Mouse (Mus musculus) stomach, postnatal 0 days (tissue): Measurements from ENCODE around the gene Myt1l. TPM values are rescaled to one million over a fixed set of nuclear protein-coding genes. Genes with fewer than 3 reads are reported as not detected.
A peak's percentile ranks its signal among the peaks of the same experiment; 100 is the strongest.

Experiments
- ATAC-seq: fragments of 200-750 bp; cut with Nextera tagmentation; 2 replicates; pipeline ENCODE4 v1.8.0; 2017; ENCODE audit not compliant: low FRiP score, low TSS enrichment
- DNase-seq: peaks from one replicate; pipeline ENCODE4 v3.0.0-alpha.2; 2016; ENCODE audit warnings: low spot score
- H3K27ac ChIP-seq: fragments of 300-500 bp; sonication (generic); replicated peaks from 2 replicates; pipeline ENCODE4 v1.5.1; 2014; ENCODE audit warnings: mild to moderate bottlenecking, control low read depth
- H3K27me3 ChIP-seq: fragments of 300-500 bp; sonication (generic); 2 replicates; pipeline ENCODE4 v1.6.1; 2014; ENCODE audit warnings: low read length; ENCODE audit not compliant: control insufficient read depth, insufficient read depth
- H3K36me3 ChIP-seq: fragments of 300-500 bp; sonication (generic); 2 replicates; pipeline ENCODE4 v1.6.1; 2014; ENCODE audit warnings: low read length, mixed read lengths; ENCODE audit not compliant: control insufficient read depth, insufficient read depth
- H3K4me1 ChIP-seq: fragments of 300-500 bp; sonication (generic); replicated peaks from 2 replicates; pipeline ENCODE4 v1.6.1; 2014; ENCODE audit warnings: antibody characterized with exemption; ENCODE audit not compliant: control insufficient read depth, insufficient read depth
- H3K4me2 ChIP-seq: fragments of 300-500 bp; sonication (generic); replicated peaks from 2 replicates; pipeline ENCODE4 v1.6.1; 2014; ENCODE audit warnings: low read depth, mild to moderate bottlenecking, control low read depth, moderate library complexity
- H3K4me3 ChIP-seq: fragments of 300-500 bp; sonication (generic); 2 replicates; pipeline ENCODE4 v1.5.1; 2014; ENCODE audit warnings: low read depth, low read length, control low read depth
- H3K9ac ChIP-seq: fragments of 300-500 bp; sonication (generic); 2 replicates; pipeline ENCODE4 v1.6.1; 2014; ENCODE audit warnings: mild to moderate bottlenecking, low read length, control low read depth, mixed read lengths
- H3K9me3 ChIP-seq: fragments of 300-500 bp; sonication (generic); 2 replicates; pipeline ENCODE4 v1.6.1; 2016; ENCODE audit warnings: low read length; ENCODE audit not compliant: control insufficient read depth
- CTCF ChIP-seq: IDR thresholded peaks from 2 replicates; pipeline ENCODE4 v1.5.1; 2016; ENCODE audit warnings: antibody characterized with exemption, low read depth, mild to moderate bottlenecking, moderate library complexity
- EP300 ChIP-seq: optimal IDR thresholded peaks from 2 replicates; pipeline ENCODE3; 2016; ENCODE audit warnings: antibody characterized with exemption
- WGBS: fragments of 180-500 bp; shearing (Covaris S2); extraction: QIAGEN DNeasy Blood & Tissue Kit; methylation state at CpG from one replicate; pipeline ENCODE4 v1.1.7; 2014; 5-methylcytosine and 5-hydroxymethylcytosine counted together
- polyA plus RNA-seq: library from polyadenylated mRNA; unstranded; fragments of >200 nt; fragmentation: Nextera tagmentation; extraction: Ambion mirVana; gene quantifications from 2 replicates; pipeline ENCODE4 v1.2.1, GENCODE M21; 2015

Gene Myt1l
- polyA plus RNA-seq, 1 experiment from 2014 or later = 0.76 TPM

GRCm38 (mm10) chr12:29951043-29951442 is 422.9 kb downstream of the Myt1l start:
- 52% methylated on average over 6 of the region's 6 CpGs for WGBS
- no peaks in the 10 kb centered on the region for H3K36me3 ChIP-seq

GRCm38 (mm10) chr12:29951485-29951884 is 423.3 kb downstream of the Myt1l start:
- Histone ChIP-seq H3K9ac (no peak overlapping the region), H3K27me3 (no peaks in the 10 kb centered on the region), H3K9me3 (no peaks in the 10 kb centered on the region), H3K4me1 (peaks cover 5% of the 10 kb centered on the region; the same call in 1 of the 2 replicates), H3K27ac (no peak overlapping the region; the same call in 1 of the 2 replicates), H3K4me3 (no peak overlapping the region), H3K36me3 (no peaks in the 10 kb centered on the region), H3K4me2 (no peak overlapping the region)
- WGBS = 82% methylated on average over 5 of the region's 5 CpGs
- ATAC-seq = no peak
- no peak for TF ChIP-seq CTCF
- no peak for TF ChIP-seq EP300
- DNase-seq = no peak

More at GRCm38 (mm10) chr12:29951043-29951442, 422.9 kb downstream of the Myt1l start:
- Histone ChIP-seq H3K4me3 (no peak overlapping the region), H3K27ac (peak overlapping the region; percentile 58; the same call in 1 of the 2 replicates), H3K27me3 (no peaks in the 10 kb centered on the region), H3K4me1 (peaks cover 5% of the 10 kb centered on the region; the same call in 1 of the 2 replicates), H3K9ac (no peak overlapping the region), H3K9me3 (no peaks in the 10 kb centered on the region), H3K4me2 (no peak overlapping the region)
- DNase-seq (no peak), ATAC-seq (no peak)
- TF ChIP-seq EP300 (no peak), CTCF (no peak)

- Histone ChIP-seq H3K4me1 (peaks cover 5% of the 10 kb centered on the region; the same call in 1 of the 2 replicates), H3K4me2 (no peak overlapping the region), H3K9ac (no peak overlapping the region), H3K4me3 (no peak overlapping the region), H3K36me3 (no peaks in the 10 kb centered on the region), H3K27me3 (no peaks in the 10 kb centered on the region), H3K27ac (no peak overlapping the region; the same call in 1 of the 2 replicates), H3K9me3 (no peaks in the 10 kb centered on the region)
- ATAC-seq (0 out of 2 replicates have a peak, but pooled peaks have one; percentile 37), DNase-seq (no peak)
- WGBS = 48% methylated on average over 6 of the region's 6 CpGs
- TF ChIP-seq EP300 (no peak), CTCF (no peak)
Measured at GRCm38 (mm10) chr12:29952102-29952501, 423.9 kb downstream of the Myt1l start.

GRCm38 (mm10) chr12:29953999-29954398 is 425.8 kb downstream of the Myt1l start:
- Histone ChIP-seq H3K27ac (peak overlapping the region; percentile 35; the same call in 1 of the 2 replicates), H3K27me3 (no peaks in the 10 kb centered on the region), H3K4me1 (peaks cover 5% of the 10 kb centered on the region; the same call in 1 of the 2 replicates), H3K4me3 (no peak overlapping the region), H3K9me3 (no peaks in the 10 kb centered on the region), H3K36me3 (no peaks in the 10 kb centered on the region), H3K4me2 (no peak overlapping the region), H3K9ac (no peak overlapping the region)
- TF ChIP-seq EP300 (no peak), CTCF (no peak)
- no peak for DNase-seq
- WGBS = 62% methylated on average over 11 of the region's 11 CpGs
- ATAC-seq = no peak

GRCm38 (mm10) chr12:29954464-29954863 is 426.3 kb downstream of the Myt1l start:
- TF ChIP-seq CTCF = no peak
- TF ChIP-seq EP300 = no peak
- Histone ChIP-seq H3K36me3 (no peaks in the 10 kb centered on the region), H3K4me2 (no peak overlapping the region), H3K4me3 (no peak overlapping the region), H3K27ac (no peak overlapping the region; the same call in 1 of the 2 replicates), H3K4me1 (peaks cover 5% of the 10 kb centered on the region; the same call in 1 of the 2 replicates), H3K9me3 (no peaks in the 10 kb centered on the region), H3K27me3 (no peaks in the 10 kb centered on the region), H3K9ac (no peak overlapping the region)
- WGBS = 71% methylated on average over 3 of the region's 3 CpGs
- no peak for DNase-seq
- no peak for ATAC-seq

- no peak overlapping the region for H3K9ac ChIP-seq
- DNase-seq = no peak
- no peak overlapping the region for H3K27ac ChIP-seq
- ATAC-seq = no peak
- H3K27me3 ChIP-seq = no peaks in the 10 kb centered on the region
- no peak overlapping the region for H3K4me3 ChIP-seq
- TF ChIP-seq CTCF (no peak), EP300 (no peak)
- no peaks in the 10 kb centered on the region for H3K9me3 ChIP-seq
- no peak overlapping the region for H3K4me2 ChIP-seq
- 85% methylated on average over 12 of the region's 12 CpGs for WGBS
- peaks cover 3% of the 10 kb centered on the region; the same call in 1 of the 2 replicates for H3K4me1 ChIP-seq
- no peaks in the 10 kb centered on the region for H3K36me3 ChIP-seq
Measured at GRCm38 (mm10) chr12:29956969-29957368, 428.8 kb downstream of the Myt1l start.
